Mouse (Mus musculus) cortical plate, adult 2 months (tissue): ENCODE measurements around the gene Cpn2.

Source experiments
- CTCF ChIP-seq: fragments of 200-500 bp; IDR thresholded peaks from 2 replicates; pipeline ENCODE4 v1.5.1; 2011; ENCODE audit warnings: mild to moderate bottlenecking, control low read depth, low read length; ENCODE audit not compliant: insufficient read depth; ENCODE audit errors: extremely low read depth
- POLR2A ChIP-seq: fragments of 200-500 bp; IDR thresholded peaks from 2 replicates; pipeline ENCODE4 v1.6.1; 2011; ENCODE audit warnings: mild to moderate bottlenecking, low read length, control low read depth; ENCODE audit not compliant: insufficient read depth; ENCODE audit errors: extremely low read depth

GRCm38 (mm10) chr16:30241623-30242022, 25.7 kb downstream of the Cpn2 start:
- no peak for TF ChIP-seq CTCF
- no peak for TF ChIP-seq POLR2A
